Mouse (Mus musculus) midbrain, embryonic 11.5 days (tissue): ENCODE results near the gene Lrwd1. TPM values are rescaled to one million over a fixed set of nuclear protein-coding genes. Genes with fewer than 3 reads are reported as not detected.
A peak's percentile ranks its signal among the peaks of the same experiment; 100 is the strongest.

Experiments
- ATAC-seq: fragments of 200-750 bp; cut with Nextera tagmentation; 2 replicates; pipeline ENCODE4 v1.8.0; 2017; ENCODE audit warnings: moderate TSS enrichment, moderate library complexity; ENCODE audit not compliant: low FRiP score
- DNase-seq: peaks from one replicate; pipeline ENCODE4 v3.0.0; 2015; ENCODE audit warnings: low spot score; ENCODE audit errors: missing footprints
- H3K27ac ChIP-seq: fragments of 300-500 bp; sonication (generic); 2 replicates; pipeline ENCODE4 v1.5.1; 2014; ENCODE audit warnings: low read depth, low read length
- H3K27me3 ChIP-seq: fragments of 300-500 bp; sonication (generic); 2 replicates; pipeline ENCODE4 v1.6.1; 2014; ENCODE audit warnings: mild to moderate bottlenecking, low read length, moderate library complexity, mixed read lengths; ENCODE audit not compliant: control insufficient read depth, insufficient read depth
- H3K36me3 ChIP-seq: fragments of 300-500 bp; sonication (generic); 2 replicates; pipeline ENCODE4 v1.6.1; 2014; ENCODE audit warnings: mild to moderate bottlenecking, low read length, moderate library complexity, mixed read lengths; ENCODE audit not compliant: control insufficient read depth, insufficient read depth
- H3K4me1 ChIP-seq: fragments of 300-500 bp; sonication (generic); 2 replicates; pipeline ENCODE4 v1.6.1; 2014; ENCODE audit warnings: low read length; ENCODE audit not compliant: control insufficient read depth, insufficient read depth
- H3K4me2 ChIP-seq: fragments of 300-500 bp; sonication (generic); 2 replicates; pipeline ENCODE4 v1.6.1; 2014; ENCODE audit warnings: mild to moderate bottlenecking, moderate library complexity
- H3K4me3 ChIP-seq: fragments of 300-500 bp; sonication (generic); 2 replicates; pipeline ENCODE4 v1.5.1; 2014; ENCODE audit warnings: low read depth, low read length
- H3K9ac ChIP-seq: fragments of 300-500 bp; sonication (generic); 2 replicates; pipeline ENCODE4 v1.6.1; 2014; ENCODE audit warnings: low read length
- H3K9me3 ChIP-seq: fragments of 300-500 bp; sonication (generic); 2 replicates; pipeline ENCODE4 v1.6.1; 2016; ENCODE audit warnings: low read length; ENCODE audit not compliant: control insufficient read depth
- WGBS: fragments of 180-500 bp; shearing (Covaris S2); extraction: QIAGEN DNeasy Blood & Tissue Kit; methylation state at CpG from one replicate; pipeline ENCODE4 v1.1.7; 2014; 5-methylcytosine and 5-hydroxymethylcytosine counted together
- polyA plus RNA-seq: library from polyadenylated mRNA; unstranded; fragments of >200 nt; fragmentation: Nextera tagmentation; extraction: Ambion mirVana; gene quantifications from 2 replicates; pipeline ENCODE4 v1.2.1, GENCODE M21; 2014

Gene Lrwd1
- polyA plus RNA-seq, 1 experiment from 2014 or later: 40.9 TPM

- Histone ChIP-seq H3K4me2 (no peak overlapping the region), H3K9me3 (no peaks in the 10 kb centered on the region), H3K9ac (no peak overlapping the region), H3K4me3 (no peak overlapping the region), H3K4me1 (no peaks in the 10 kb centered on the region), H3K27me3 (peaks cover 14% of the 10 kb centered on the region), H3K27ac (no peak overlapping the region), H3K36me3 (no peaks in the 10 kb centered on the region)
- 88% methylated on average over 5 of the region's 5 CpGs for WGBS
- ATAC-seq (no peak), DNase-seq (peak; percentile 92)
Measured at GRCm38 (mm10) chr5:136104511-136104910, 31.4 kb downstream of the Lrwd1 start.

GRCm38 (mm10) chr5:136102099-136102820 is 33.6 kb downstream of the Lrwd1 start:
- 5% methylated on average over 41 of the region's 41 CpGs for WGBS
- ATAC-seq (peak; percentile 89), DNase-seq (peak; percentile 98)
- Histone ChIP-seq H3K36me3 (no peaks in the 10 kb centered on the region), H3K9me3 (no peaks in the 10 kb centered on the region), H3K4me1 (no peaks in the 10 kb centered on the region), H3K27me3 (peaks cover 14% of the 10 kb centered on the region), H3K4me3 (peak overlapping the region; percentile 7), H3K4me2 (peak overlapping the region; percentile 40), H3K27ac (no peak overlapping the region), H3K9ac (peak overlapping the region; percentile 26; the same call in 1 of the 2 replicates)

- no peaks in the 10 kb centered on the region for H3K36me3 ChIP-seq
- WGBS: 81% methylated on average over 10 of the region's 10 CpGs
- H3K4me3 ChIP-seq: no peak overlapping the region
- H3K9me3 ChIP-seq: no peaks in the 10 kb centered on the region
- no peak overlapping the region for H3K27ac ChIP-seq
- peaks cover 14% of the 10 kb centered on the region for H3K27me3 ChIP-seq
- DNase-seq (no peak), ATAC-seq (no peak)
- H3K4me2 ChIP-seq: no peak overlapping the region
- no peaks in the 10 kb centered on the region for H3K4me1 ChIP-seq
- no peak overlapping the region for H3K9ac ChIP-seq
Measured at GRCm38 (mm10) chr5:136098536-136098935, 37.3 kb downstream of the Lrwd1 start.

- Histone ChIP-seq H3K36me3 (no peaks in the 10 kb centered on the region), H3K4me3 (no peak overlapping the region), H3K4me1 (no peaks in the 10 kb centered on the region), H3K9me3 (no peaks in the 10 kb centered on the region), H3K27ac (no peak overlapping the region), H3K9ac (no peak overlapping the region), H3K4me2 (no peak overlapping the region), H3K27me3 (no peaks in the 10 kb centered on the region)
- ATAC-seq (no peak), DNase-seq (no peak)
- 66% methylated on average over 7 of the region's 7 CpGs for WGBS
Measured at GRCm38 (mm10) chr5:136095089-136095488, 40.8 kb downstream of the Lrwd1 start.

- Histone ChIP-seq H3K36me3 (no peaks in the 10 kb centered on the region), H3K27me3 (no peaks in the 10 kb centered on the region), H3K27ac (no peak overlapping the region), H3K4me1 (no peaks in the 10 kb centered on the region), H3K4me2 (no peak overlapping the region), H3K9me3 (no peaks in the 10 kb centered on the region), H3K9ac (no peak overlapping the region), H3K4me3 (no peak overlapping the region)
- DNase-seq (no peak), ATAC-seq (no peak)
- WGBS: 64% methylated on average over 8 of the region's 8 CpGs
Measured at GRCm38 (mm10) chr5:136094249-136095010, 41.4 kb downstream of the Lrwd1 start.

GRCm38 (mm10) chr5:136091927-136092326 is 43.9 kb downstream of the Lrwd1 start:
- no peaks in the 10 kb centered on the region for H3K36me3 ChIP-seq
- ATAC-seq: no peak
- no peaks in the 10 kb centered on the region for H3K9me3 ChIP-seq
- H3K27me3 ChIP-seq: no peaks in the 10 kb centered on the region
- H3K4me1 ChIP-seq: no peaks in the 10 kb centered on the region
- no peak overlapping the region for H3K4me2 ChIP-seq
- H3K4me3 ChIP-seq: no peak overlapping the region
- H3K27ac ChIP-seq: no peak overlapping the region
- no peak for DNase-seq
- H3K9ac ChIP-seq: no peak overlapping the region
- WGBS: 69% methylated on average over 5 of the region's 5 CpGs

- peaks cover 11% of the 10 kb centered on the region for H3K27me3 ChIP-seq
- no peak overlapping the region for H3K9ac ChIP-seq
- H3K36me3 ChIP-seq: no peaks in the 10 kb centered on the region
- H3K27ac ChIP-seq: no peak overlapping the region
- DNase-seq: no peak
- 11% methylated on average over 14 of the region's 14 CpGs for WGBS
- no peak overlapping the region for H3K4me2 ChIP-seq
- ATAC-seq: no peak
- H3K4me1 ChIP-seq: peaks cover 15% of the 10 kb centered on the region
- no peaks in the 10 kb centered on the region for H3K9me3 ChIP-seq
- no peak overlapping the region for H3K4me3 ChIP-seq
Measured at GRCm38 (mm10) chr5:136088821-136089575, 46.9 kb downstream of the Lrwd1 start.

- Histone ChIP-seq H3K4me3 (no peak overlapping the region), H3K4me1 (peaks cover 16% of the 10 kb centered on the region), H3K36me3 (no peaks in the 10 kb centered on the region), H3K9ac (no peak overlapping the region), H3K27me3 (peaks cover 11% of the 10 kb centered on the region), H3K9me3 (no peaks in the 10 kb centered on the region), H3K4me2 (no peak overlapping the region), H3K27ac (no peak overlapping the region)
- 87% methylated on average over 8 of the region's 8 CpGs for WGBS
- DNase-seq (no peak), ATAC-seq (no peak)
Measured at GRCm38 (mm10) chr5:136086290-136086689, 49.6 kb downstream of the Lrwd1 start.
